Mouse (Mus musculus) kidney, postnatal 0 days (tissue): ENCODE data around the gene March5. TPM values are rescaled to one million over a fixed set of nuclear protein-coding genes. Genes with fewer than 3 reads are reported as not detected.

ENCODE experiments used
- ATAC-seq: fragments of 200-750 bp; cut with Nextera tagmentation; replicated peaks from 2 replicates; pipeline ENCODE4 v1.8.0; 2017; ENCODE audit warnings: low read depth, moderate number of reproducible peaks, moderate TSS enrichment, moderate library complexity; ENCODE audit not compliant: low FRiP score
- DNase-seq: peaks from one replicate; pipeline ENCODE4 v3.0.0-alpha.2; 2016; ENCODE audit warnings: low spot score
- H3K27ac ChIP-seq: fragments of 300-500 bp; sonication (generic); 2 replicates; pipeline ENCODE4 v1.5.1; 2014; ENCODE audit warnings: mild to moderate bottlenecking
- H3K27me3 ChIP-seq: fragments of 300-500 bp; sonication (generic); 2 replicates; pipeline ENCODE4 v1.6.1; 2014; ENCODE audit warnings: low read length, mixed read lengths; ENCODE audit not compliant: insufficient read depth
- H3K36me3 ChIP-seq: fragments of 300-500 bp; sonication (generic); 2 replicates; pipeline ENCODE4 v1.6.1; 2014; ENCODE audit warnings: low read length, mixed read lengths; ENCODE audit not compliant: insufficient read depth
- H3K4me1 ChIP-seq: fragments of 300-500 bp; sonication (generic); replicated peaks from 2 replicates; pipeline ENCODE4 v1.6.1; 2014; ENCODE audit warnings: antibody characterized with exemption, low read length, mixed read lengths; ENCODE audit not compliant: insufficient read depth
- H3K4me2 ChIP-seq: fragments of 300-500 bp; sonication (generic); 2 replicates; pipeline ENCODE4 v1.6.1; 2014; ENCODE audit warnings: mild to moderate bottlenecking, low read length, moderate library complexity, mixed read lengths
- H3K4me3 ChIP-seq: fragments of 300-500 bp; sonication (generic); replicated peaks from 2 replicates; pipeline ENCODE4 v1.5.1; 2014; ENCODE audit warnings: low read depth, low read length
- H3K9ac ChIP-seq: fragments of 300-500 bp; sonication (generic); 2 replicates; pipeline ENCODE4 v1.6.1; 2014; ENCODE audit warnings: low read depth, low read length
- H3K9me3 ChIP-seq: fragments of 300-500 bp; sonication (generic); replicated peaks from 2 replicates; pipeline ENCODE4 v1.6.1; 2016; ENCODE audit warnings: low read length, inconsistent platforms, mixed read lengths
- CTCF ChIP-seq: IDR thresholded peaks from 2 replicates; pipeline ENCODE4 v1.5.1; 2016; ENCODE audit warnings: antibody characterized with exemption, low read depth, mild to moderate bottlenecking, moderate library complexity
- WGBS: fragments of 180-500 bp; shearing (Covaris S2); extraction: QIAGEN DNeasy Blood & Tissue Kit; methylation state at CpG from one replicate; pipeline ENCODE4 v1.1.7; 2014; 5-methylcytosine and 5-hydroxymethylcytosine counted together
- polyA plus RNA-seq: library from polyadenylated mRNA; unstranded; fragments of >200 nt; fragmentation: Nextera tagmentation; extraction: Ambion mirVana; gene quantifications from 2 replicates; pipeline ENCODE4 v1.2.1, GENCODE M21; 2015

Gene March5
- polyA plus RNA-seq, 1 experiment from 2014 or later: 98.2 TPM

DNA sequence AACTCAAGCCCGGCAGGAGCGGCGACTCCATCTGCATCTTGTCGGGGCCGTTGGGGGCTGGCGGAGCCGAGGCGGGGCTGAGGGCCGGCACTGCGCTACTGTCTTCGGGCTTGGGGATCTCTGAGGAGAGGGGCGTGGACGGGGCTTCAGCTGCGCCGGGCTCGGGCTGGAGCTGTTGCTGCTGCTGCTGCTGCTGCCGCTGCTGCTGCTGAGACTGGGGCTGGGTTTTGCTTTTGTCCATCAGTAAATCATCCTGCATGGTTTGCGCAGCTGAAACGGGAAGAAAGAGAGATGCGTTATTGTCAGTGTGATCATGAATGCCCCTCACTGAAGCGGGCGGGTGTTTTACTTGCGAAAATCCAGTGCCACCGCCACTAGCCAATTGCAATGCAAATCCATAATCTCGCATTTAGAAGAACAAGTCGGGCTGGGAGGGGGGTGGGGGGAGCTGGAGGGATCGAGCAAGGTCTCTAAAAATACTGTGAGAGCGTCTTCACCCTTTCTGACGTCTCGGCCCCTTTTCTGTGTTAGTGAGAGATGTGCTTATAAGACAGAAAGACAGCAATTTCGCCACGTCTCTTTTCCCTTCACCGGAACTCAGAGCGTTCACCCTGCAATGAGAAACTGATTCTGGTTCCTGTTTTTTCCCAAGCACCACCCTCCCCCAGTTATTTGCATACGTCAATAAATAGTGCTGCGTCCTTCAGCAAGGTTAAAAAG lies 32.5 kb upstream of the March5 start:
- peak; percentile 55 for ATAC-seq

DNA sequence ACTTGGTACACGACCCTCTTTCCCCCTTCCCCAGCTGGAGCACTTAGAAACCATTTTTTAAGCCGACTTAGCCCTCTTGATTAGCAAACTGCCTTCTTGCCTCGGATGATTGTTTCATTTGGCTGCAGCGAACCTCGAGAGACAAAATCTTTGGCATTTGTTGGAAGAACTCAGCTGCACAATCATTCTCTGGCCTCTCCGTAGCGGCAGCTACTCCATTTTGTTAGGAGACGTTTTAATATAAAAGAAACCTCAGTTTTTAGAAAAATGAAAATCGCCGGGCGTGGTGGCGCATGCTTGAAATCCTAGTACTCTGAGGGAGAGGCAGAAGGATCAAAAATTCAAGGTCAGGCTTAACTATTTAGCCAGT lies 31.9 kb upstream of the March5 start:
- no peaks in the 10 kb centered on the region for H3K27me3 ChIP-seq
- ATAC-seq: no peak
- 0 out of 2 replicates have a peak, but pooled peaks cover 9% of the 10 kb centered on the region for H3K4me1 ChIP-seq
- no peaks in the 10 kb centered on the region for H3K9me3 ChIP-seq
- no peak for TF ChIP-seq CTCF
- H3K4me3 ChIP-seq: peak overlapping the region; percentile 72
- peak overlapping the region; percentile 100 for H3K4me2 ChIP-seq
- no peak for DNase-seq
- under 1% methylated on average over 12 of the region's 12 CpGs for WGBS
- H3K27ac ChIP-seq: peak overlapping the region; percentile 91
- H3K36me3 ChIP-seq: no peaks in the 10 kb centered on the region
- peak overlapping the region; percentile 69 for H3K9ac ChIP-seq

More for the DNA sequence above, 32.5 kb upstream of the March5 start:
- Histone ChIP-seq H3K4me3 (peak overlapping the region; percentile 72), H3K36me3 (no peaks in the 10 kb centered on the region), H3K27me3 (no peaks in the 10 kb centered on the region), H3K9ac (peak overlapping the region; percentile 69), H3K27ac (peak overlapping the region; percentile 91), H3K9me3 (no peaks in the 10 kb centered on the region), H3K4me1 (0 out of 2 replicates have a peak, but pooled peaks cover 9% of the 10 kb centered on the region), H3K4me2 (peak overlapping the region; percentile 100)
- no peak for TF ChIP-seq CTCF
- DNase-seq: peak; percentile 82
- under 1% methylated on average over 36 of the region's 36 CpGs for WGBS

GRCm38 (mm10) chr19:37175919-37176318 lies 31.4 kb upstream of the March5 start:
- Histone ChIP-seq H3K27me3 (no peaks in the 10 kb centered on the region), H3K36me3 (no peaks in the 10 kb centered on the region), H3K4me3 (peak overlapping the region; percentile 72), H3K4me2 (peak overlapping the region; percentile 100), H3K9ac (peak overlapping the region; percentile 69; the same call in 1 of the 2 replicates), H3K9me3 (no peaks in the 10 kb centered on the region), H3K4me1 (0 out of 2 replicates have a peak, but pooled peaks cover 9% of the 10 kb centered on the region), H3K27ac (peak overlapping the region; percentile 91)
- no peak for ATAC-seq
- WGBS: 7% methylated on average over 6 of the region's 6 CpGs
- no peak for TF ChIP-seq CTCF
- DNase-seq: peak; percentile 34

DNA sequence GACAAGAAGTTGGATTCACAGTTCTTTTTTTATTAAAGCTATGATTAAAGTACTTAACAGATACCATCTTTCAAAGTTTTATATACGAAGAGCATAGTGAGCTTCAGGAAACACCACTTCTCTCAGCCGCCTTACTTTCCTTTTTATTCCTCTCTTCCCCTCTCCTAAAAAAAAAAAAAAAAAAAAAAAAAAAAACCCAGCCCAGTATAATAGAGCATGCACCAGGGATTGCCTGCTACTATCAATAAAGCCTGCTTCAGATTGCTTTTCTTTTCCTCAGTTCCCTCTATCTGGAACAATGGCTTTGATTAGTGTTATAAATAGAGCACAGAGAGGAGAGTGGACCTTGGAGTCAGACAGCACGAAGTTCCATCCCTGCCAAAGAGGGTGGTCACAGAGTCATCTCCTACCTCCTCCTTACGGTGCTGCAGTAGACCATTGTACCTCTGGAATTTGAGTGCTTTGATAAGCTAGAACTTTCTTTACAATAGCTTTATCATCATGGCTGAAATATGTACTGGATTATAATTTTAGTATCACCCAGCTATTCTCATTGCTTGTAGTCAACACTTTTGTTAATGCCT lies 30.4 kb upstream of the March5 start:
- H3K9ac ChIP-seq: no peak overlapping the region
- 0 out of 2 replicates have a peak, but pooled peaks cover 9% of the 10 kb centered on the region for H3K4me1 ChIP-seq
- 43% methylated on average over 4 of the region's 4 CpGs for WGBS
- no peak overlapping the region for H3K27ac ChIP-seq
- H3K9me3 ChIP-seq: no peaks in the 10 kb centered on the region
- H3K27me3 ChIP-seq: no peaks in the 10 kb centered on the region
- DNase-seq (no peak), ATAC-seq (no peak)
- no peak for TF ChIP-seq CTCF
- H3K4me2 ChIP-seq: 0 out of 2 replicates have a peak overlapping the region, but pooled peaks have one; percentile 5
- no peak overlapping the region for H3K4me3 ChIP-seq
- H3K36me3 ChIP-seq: no peaks in the 10 kb centered on the region

DNA sequence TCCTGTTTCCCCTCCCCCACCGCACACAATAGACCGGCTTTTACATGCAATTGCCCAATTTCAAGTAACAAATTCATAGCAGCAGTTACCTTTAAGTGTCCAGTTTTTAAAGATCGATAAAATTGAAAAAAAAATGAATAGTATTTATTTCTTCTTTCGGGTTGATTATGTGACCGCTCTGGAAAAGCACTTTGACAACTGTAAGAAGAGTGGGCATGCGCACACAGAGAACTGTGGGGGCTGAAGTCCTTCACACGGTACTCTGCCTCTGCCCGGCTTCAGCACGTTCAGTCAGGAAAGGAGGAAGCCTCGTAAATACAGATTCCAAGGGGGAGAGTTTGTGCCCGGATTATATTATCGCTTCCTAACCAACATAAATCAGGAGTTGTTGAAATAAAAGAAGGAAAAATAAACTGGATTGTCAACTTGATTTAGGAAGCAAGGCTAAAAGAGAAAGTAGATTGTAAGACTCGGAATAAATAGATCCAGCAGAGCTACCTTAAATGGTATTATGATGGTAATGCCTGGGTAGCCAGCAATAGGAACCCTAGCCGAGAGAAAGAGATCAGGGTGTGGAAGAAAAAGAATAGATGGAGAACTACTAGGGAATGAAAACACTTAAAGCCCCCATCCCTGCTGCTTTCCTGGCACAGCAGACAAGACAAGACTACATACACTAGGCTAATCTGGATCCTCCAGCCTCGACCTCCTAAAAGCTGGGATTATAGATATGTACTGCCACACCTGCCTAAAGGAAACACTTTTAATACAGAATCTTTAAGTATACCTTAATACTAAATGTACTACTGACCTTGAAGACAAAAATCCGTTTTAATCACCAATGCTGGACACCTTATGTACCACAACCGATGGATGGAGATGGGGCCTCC lies 29.3 kb upstream of the March5 start:
- no peaks in the 10 kb centered on the region for H3K27me3 ChIP-seq
- H3K9ac ChIP-seq: no peak overlapping the region
- H3K4me1 ChIP-seq: 0 out of 2 replicates have a peak, but pooled peaks cover 9% of the 10 kb centered on the region
- ATAC-seq: peak; percentile 74
- no peaks in the 10 kb centered on the region for H3K9me3 ChIP-seq
- no peaks in the 10 kb centered on the region for H3K36me3 ChIP-seq
- DNase-seq: peak; percentile 90
- peak overlapping the region; percentile 48 for H3K4me2 ChIP-seq
- H3K4me3 ChIP-seq: peak overlapping the region; percentile 27
- WGBS: 13% methylated on average over 17 of the region's 17 CpGs
- no peak for TF ChIP-seq CTCF
- no peak overlapping the region for H3K27ac ChIP-seq

- Histone ChIP-seq H3K4me3 (no peak overlapping the region), H3K27ac (no peak overlapping the region), H3K36me3 (no peaks in the 10 kb centered on the region), H3K4me2 (no peak overlapping the region), H3K4me1 (no peaks in the 10 kb centered on the region), H3K27me3 (no peaks in the 10 kb centered on the region), H3K9ac (no peak overlapping the region), H3K9me3 (no peaks in the 10 kb centered on the region)
- 65% methylated on average over 4 of the region's 4 CpGs for WGBS
- DNase-seq (no peak), ATAC-seq (no peak)
- no peak for TF ChIP-seq CTCF
These were observed 18.9 kb upstream of the March5 start for GRCm38 (mm10) chr19:37188366-37188948.
